Comparison of ENCODE assay signal across 8 mouse cellular contexts in genomic region chr5:124598224-124599174, GRCm38 (mm10). TPM values are rescaled to one million over a fixed set of nuclear protein-coding genes. Genes with fewer than 3 reads are reported as not detected.
A peak's percentile ranks its signal among the peaks of the same experiment; 100 is the strongest.
DNase-seq lines count a peak whose midpoint lies in the region; ATAC-seq and TF ChIP-seq lines count a peak whose summit lies in the region.

No protein-coding gene starts in this region.

- peak; percentile 82 for ATAC-seq in erythroblast, adult 5-6 weeks (replicated peaks; ENCODE audit: low FRiP score, poor library complexity, severe bottlenecking)
- ATAC-seq in midbrain, embryonic 12.5 days (ENCODE audit: low FRiP score, low read depth): peak; percentile 100

- H3K4me3 ChIP-seq in kidney, adult 2 months (ENCODE audit: insufficient read depth, low read depth, low read length): peak overlapping the region; percentile 74
- peak overlapping the region; percentile 94 for H3K4me3 ChIP-seq in limb, embryonic 10.5 days
- H3K4me3 ChIP-seq in midbrain, embryonic 12.5 days: peak overlapping the region; percentile 81

- H3K4me1 ChIP-seq in kidney, adult 2 months (ENCODE audit: control insufficient read depth, insufficient read depth, low read length): no peaks in the 10 kb centered on the region; the same call in 1 of the 2 replicates
- H3K4me1 ChIP-seq in limb, embryonic 10.5 days: peaks cover 16% of the 10 kb centered on the region
- H3K4me1 ChIP-seq in midbrain, embryonic 12.5 days: peaks cover 15% of the 10 kb centered on the region

- no peaks in the 10 kb centered on the region for H3K36me3 ChIP-seq in kidney, adult 2 months (ENCODE audit: control insufficient read depth, insufficient read depth, low read length)
- H3K36me3 ChIP-seq in limb, embryonic 10.5 days: peaks cover 39% of the 10 kb centered on the region
- H3K36me3 ChIP-seq in midbrain, embryonic 12.5 days: peaks cover 52% of the 10 kb centered on the region

- 6% methylated on average over 30 of the region's 30 CpGs for WGBS in kidney, adult 2 months
- WGBS in limb, embryonic 10.5 days: 6% methylated on average over 30 of the region's 30 CpGs
- WGBS in midbrain, embryonic 12.5 days: 6% methylated on average over 29 of the region's 30 CpGs

- TF ChIP-seq CTCF in kidney, adult 2 months (conservative IDR thresholded peaks at IDR 0.05; ENCODE audit: insufficient read depth, insufficient read length, low read depth, low read length): no peak

- DNase-seq in brain, embryonic 18.5 days (ENCODE audit: low read depth, low spot score): peak; percentile 97
- DNase-seq in heart, adult 8-10 months (ENCODE audit: low spot score): peak; percentile 95
- peak; percentile 99 for DNase-seq in kidney, adult 2 months
- peak; percentile 90 for DNase-seq in limb, embryonic 10.5 days (ENCODE audit: low spot score)
- DNase-seq in skeletal muscle tissue, adult 2 months (ENCODE audit: low read depth, low spot score): peak; percentile 97
- DNase-seq in yolk sac, embryonic 10.5 days (ENCODE audit: low spot score): peak; percentile 92

- H3K27me3 ChIP-seq in kidney, adult 2 months (replicated peaks; ENCODE audit: control insufficient read depth, insufficient read depth, low read length): no peaks in the 10 kb centered on the region
- H3K27me3 ChIP-seq in limb, embryonic 10.5 days (ENCODE audit: low read depth, poor library complexity, severe bottlenecking): no peaks in the 10 kb centered on the region
- H3K27me3 ChIP-seq in midbrain, embryonic 12.5 days: no peaks in the 10 kb centered on the region

- H3K27ac ChIP-seq in kidney, adult 2 months (ENCODE audit: insufficient read depth, low read depth, low read length): no peak overlapping the region
- peak overlapping the region; percentile 80 for H3K27ac ChIP-seq in limb, embryonic 10.5 days
- no peak overlapping the region for H3K27ac ChIP-seq in midbrain, embryonic 12.5 days (replicated peaks)

- TF ChIP-seq POLR2A in kidney, adult 2 months (IDR thresholded peaks at IDR 0.05; ENCODE audit: low read depth, low read length): no peak

- no peaks in the 10 kb centered on the region for H3K9me3 ChIP-seq in limb, embryonic 10.5 days (replicated peaks)
- no peaks in the 10 kb centered on the region for H3K9me3 ChIP-seq in midbrain, embryonic 12.5 days

- H3K9ac ChIP-seq in midbrain, embryonic 12.5 days (replicated peaks): peak overlapping the region; percentile 72

- H3K4me2 ChIP-seq in midbrain, embryonic 12.5 days (replicated peaks): peak overlapping the region; percentile 91

RNA-seq across cellular contexts. Expression of gene Gtf2h3, which starts 19.6 kb away (rescaled TPM):
- total RNA-seq in erythroblast, adult 5-6 weeks (2015; ENCODE audit: low replicate concordance): 0.19 and 3.8 TPM in 2 replicates
- 10.3 and 10.6 TPM in 2 replicates for total RNA-seq in erythroblast, adult 5-6 weeks (2017; ENCODE audit: low replicate concordance)
- total RNA-seq in heart, adult 8-10 months (2022): 10 to 100 TPM; 17.8 to 21.5 (median 20.1) TPM
- 34.5 and 35.1 TPM in 2 replicates for polyA plus RNA-seq in kidney, adult 2 months (2012; rRNA removed)
- polyA plus RNA-seq in limb, embryonic 10.5 days (2016; fragmentation: Nextera tagmentation; extraction: Ambion mirVana): 115 TPM in 2 replicates
- 72.4 and 74.3 TPM in 2 replicates for polyA plus RNA-seq in midbrain, embryonic 12.5 days (2016; fragmentation: Nextera tagmentation; extraction: Ambion mirVana)

RNA-seq across cellular contexts. Expression of gene Eif2b1, which starts 19.6 kb away (rescaled TPM):
- total RNA-seq in erythroblast, adult 5-6 weeks (2015; ENCODE audit: low replicate concordance): 14.4 and 18.1 TPM in 2 replicates
- 5.0 and 8.1 TPM in 2 replicates for total RNA-seq in erythroblast, adult 5-6 weeks (2017; ENCODE audit: low replicate concordance)
- 10 to 100 TPM; 22.3 to 29.9 (median 28.5) TPM for total RNA-seq in heart, adult 8-10 months (2022)
- polyA plus RNA-seq in kidney, adult 2 months (2012; rRNA removed): 20.5 and 23.6 TPM in 2 replicates
- 89.6 and 98.8 TPM in 2 replicates for polyA plus RNA-seq in limb, embryonic 10.5 days (2016; fragmentation: Nextera tagmentation; extraction: Ambion mirVana)
- 71.2 and 75.7 TPM in 2 replicates for polyA plus RNA-seq in midbrain, embryonic 12.5 days (2016; fragmentation: Nextera tagmentation; extraction: Ambion mirVana)

RNA-seq across cellular contexts. Expression of gene Atp6v0a2, which starts 29.9 kb away (rescaled TPM):
- 6.1 and 7.3 TPM in 2 replicates for total RNA-seq in erythroblast, adult 5-6 weeks (2015; ENCODE audit: low replicate concordance)
- total RNA-seq in erythroblast, adult 5-6 weeks (2017; ENCODE audit: low replicate concordance): 3.3 and 6.6 TPM in 2 replicates
- 10 to 100 TPM; 50.0 to 64.5 (median 60.5) TPM for total RNA-seq in heart, adult 8-10 months (2022)
- 37.1 and 47.2 TPM in 2 replicates for polyA plus RNA-seq in kidney, adult 2 months (2012; rRNA removed)
- polyA plus RNA-seq in limb, embryonic 10.5 days (2016; fragmentation: Nextera tagmentation; extraction: Ambion mirVana): 41.5 and 50.7 TPM in 2 replicates
- polyA plus RNA-seq in midbrain, embryonic 12.5 days (2016; fragmentation: Nextera tagmentation; extraction: Ambion mirVana): 50.3 and 59.6 TPM in 2 replicates

RNA-seq across cellular contexts. Expression of gene Ddx55, which starts 45.8 kb away (rescaled TPM):
- 0.38 and 2.9 TPM in 2 replicates for total RNA-seq in erythroblast, adult 5-6 weeks (2015; ENCODE audit: low replicate concordance)
- 0.85 and 5.0 TPM in 2 replicates for total RNA-seq in erythroblast, adult 5-6 weeks (2017; ENCODE audit: low replicate concordance)
- total RNA-seq in heart, adult 8-10 months (2022): 1 to 10 TPM; 4.2 to 6.6 (median 5.5) TPM
- polyA plus RNA-seq in kidney, adult 2 months (2012; rRNA removed): 7.4 and 8.9 TPM in 2 replicates
- 17.0 and 18.0 TPM in 2 replicates for polyA plus RNA-seq in limb, embryonic 10.5 days (2016; fragmentation: Nextera tagmentation; extraction: Ambion mirVana)
- polyA plus RNA-seq in midbrain, embryonic 12.5 days (2016; fragmentation: Nextera tagmentation; extraction: Ambion mirVana): 21.0 and 22.0 TPM in 2 replicates

RNA-seq across cellular contexts. Expression of gene Tmed2, which starts 58.0 kb away (rescaled TPM):
- 187 and 211 TPM in 2 replicates for total RNA-seq in erythroblast, adult 5-6 weeks (2015; ENCODE audit: low replicate concordance)
- 222 and 325 TPM in 2 replicates for total RNA-seq in erythroblast, adult 5-6 weeks (2017; ENCODE audit: low replicate concordance)
- 100 to 1,000 TPM; 164 to 190 (median 179) TPM for total RNA-seq in heart, adult 8-10 months (2022)
- polyA plus RNA-seq in kidney, adult 2 months (2012; rRNA removed): 97.9 and 128 TPM in 2 replicates
- polyA plus RNA-seq in limb, embryonic 10.5 days (2016; fragmentation: Nextera tagmentation; extraction: Ambion mirVana): 501 and 540 TPM in 2 replicates
- polyA plus RNA-seq in midbrain, embryonic 12.5 days (2016; fragmentation: Nextera tagmentation; extraction: Ambion mirVana): 376 and 388 TPM in 2 replicates
